In genomic region chr10:75429004-75429380, GRCm38 (mm10) we compare ENCODE assay signal across 14 mouse cellular contexts. TPM values are rescaled to one million over a fixed set of nuclear protein-coding genes. Genes with fewer than 3 reads are reported as not detected.
A peak's percentile ranks its signal among the peaks of the same experiment; 100 is the strongest.
DNase-seq lines count a peak whose midpoint lies in the region; ATAC-seq lines count a peak whose summit lies in the region.
"Had no signal": no experiment of that assay in that cellular context is flagged by ENCODE, and none has a peak within 500 bp of the region (broad histone marks: within the 10 kb centered on the region; RNA-seq: fewer than 3 reads in every experiment).

No protein-coding gene starts in this region.

- intact Hi-C loops in heart, postnatal 25 days (cut with DNase I): no loop called here

- peak; percentile 67 for DNase-seq in heart, adult 11 months
- DNase-seq in heart, postnatal 25 days (ENCODE audit: low spot score): no peak
- peak; percentile 80 for DNase-seq in kidney, adult 11 months
- peak; percentile 76 to 87 for DNase-seq in kidney, postnatal 25 days
- DNase-seq in forebrain, embryonic 14.5 days (ENCODE audit: low spot score): no peak
- DNase-seq in layer of hippocampus, adult 11-12 months (ENCODE audit: low spot score): no peak
- DNase-seq: adrenal gland, postnatal 10 days; gastrocnemius, postnatal 25 days; thymus, postnatal 4 days had no signal

- no peak overlapping the region for H3K4me3 ChIP-seq in stomach, embryonic 14.5 days (ENCODE audit: low read depth, low read length)
- no peak overlapping the region for H3K4me3 ChIP-seq in forebrain, embryonic 14.5 days (ENCODE audit: low read depth, low read length)
- H3K4me3 ChIP-seq: forebrain, embryonic 13.5 days; hindbrain, embryonic 13.5 days; megakaryocyte, embryonic 14.5 days had no signal

- H3K27ac ChIP-seq in stomach, embryonic 14.5 days (ENCODE audit: low read length): peak overlapping the region; percentile 55; the same call in 1 of the 2 replicates
- no peak overlapping the region for H3K27ac ChIP-seq in forebrain, embryonic 14.5 days (ENCODE audit: low read depth, low read length)
- H3K27ac ChIP-seq: forebrain, embryonic 13.5 days; hindbrain, embryonic 13.5 days had no signal

- 65% methylated on average over 6 of the region's 6 CpGs for WGBS in stomach, embryonic 14.5 days
- 91% methylated on average over 6 of the region's 6 CpGs for WGBS in forebrain, embryonic 14.5 days

- H3K27me3 ChIP-seq in stomach, embryonic 14.5 days (ENCODE audit: control insufficient read depth, insufficient read depth, low read length): no peaks in the 10 kb centered on the region
- no peaks in the 10 kb centered on the region for H3K27me3 ChIP-seq in forebrain, embryonic 14.5 days (replicated peaks; ENCODE audit: control insufficient read depth, insufficient read depth, low read length)
- H3K27me3 ChIP-seq: forebrain, embryonic 13.5 days; hindbrain, embryonic 13.5 days had no signal

- no peaks in the 10 kb centered on the region for H3K4me1 ChIP-seq in stomach, embryonic 14.5 days (ENCODE audit: control insufficient read depth, insufficient read depth, low read length)
- no peaks in the 10 kb centered on the region for H3K4me1 ChIP-seq in forebrain, embryonic 14.5 days (ENCODE audit: control insufficient read depth, insufficient read depth, low read length)
- H3K4me1 ChIP-seq: forebrain, embryonic 13.5 days; hindbrain, embryonic 13.5 days had no signal

- no peak overlapping the region for H3K9ac ChIP-seq in stomach, embryonic 14.5 days (replicated peaks; ENCODE audit: low read depth, low read length)
- no peak overlapping the region for H3K9ac ChIP-seq in forebrain, embryonic 14.5 days (ENCODE audit: low read length)
- H3K9ac ChIP-seq: forebrain, embryonic 13.5 days; hindbrain, embryonic 13.5 days had no signal

- no peaks in the 10 kb centered on the region for H3K36me3 ChIP-seq in stomach, embryonic 14.5 days (ENCODE audit: control insufficient read depth, insufficient read depth, low read length)
- H3K36me3 ChIP-seq in forebrain, embryonic 14.5 days (ENCODE audit: control insufficient read depth, insufficient read depth, low read length): no peaks in the 10 kb centered on the region
- H3K36me3 ChIP-seq: hindbrain, embryonic 13.5 days had no signal

- H3K9me3 ChIP-seq in stomach, embryonic 14.5 days (ENCODE audit: control insufficient read depth, low read depth, low read length): no peaks in the 10 kb centered on the region
- H3K9me3 ChIP-seq in forebrain, embryonic 14.5 days (replicated peaks; ENCODE audit: control insufficient read depth, low read length): no peaks in the 10 kb centered on the region
- H3K9me3 ChIP-seq: hindbrain, embryonic 13.5 days had no signal

- H3K4me2 ChIP-seq in stomach, embryonic 14.5 days (replicated peaks; ENCODE audit: low read depth, low read length): peak overlapping the region; percentile 22; the same call in 1 of the 2 replicates
- H3K4me2 ChIP-seq in forebrain, embryonic 14.5 days (ENCODE audit: low read length): no peak overlapping the region
- H3K4me2 ChIP-seq: forebrain, embryonic 13.5 days; hindbrain, embryonic 13.5 days had no signal

- peak; percentile 97 for ATAC-seq in stomach, embryonic 14.5 days (ENCODE audit: insufficient number of reproducible peaks, insufficient read depth, low FRiP score, low read depth)
- no peak for ATAC-seq in forebrain, embryonic 14.5 days
- no peak for ATAC-seq in activated CD4-positive, CD25-positive, alpha-beta regulatory T cell, adult 4 months
- ATAC-seq: forebrain, embryonic 13.5 days had no signal

RNA-seq across cellular contexts. Expression of gene Upb1, which starts 28.1 kb away (rescaled TPM):
- under 1 TPM; 0.22 to 0.70 TPM for total RNA-seq in heart, postnatal 25 days (2021)
- 0.95 and 2.5 TPM in 2 replicates for polyA plus RNA-seq in stomach, embryonic 14.5 days (2014; fragmentation: Nextera tagmentation; extraction: Ambion mirVana)
- polyA plus RNA-seq in forebrain, embryonic 14.5 days (2014; fragmentation: Nextera tagmentation; extraction: Ambion mirVana): 0.11 and 0.14 TPM in 2 replicates
- 1 to 10 TPM in 1 of 2 experiments, not detected in 1; 1.0 TPM for polyA plus RNA-seq in activated CD4-positive, CD25-positive, alpha-beta regulatory T cell, adult 4 months (2017; shearing (Covaris generic))
- total RNA-seq: gastrocnemius, postnatal 25 days had no signal
- polyA plus RNA-seq: forebrain, embryonic 13.5 days had no signal

Comparison
In these comparisons a context has a peak if more than half of its experiments do, and no peak if none do; other contexts are left out.
1. DNase-seq: peak in heart, adult 11 months (single experiment), kidney, adult 11 months (single experiment) and kidney, postnatal 25 days (2 of 2); none in heart, postnatal 25 days (single experiment), forebrain, embryonic 14.5 days (single experiment) and layer of hippocampus, adult 11-12 months (single experiment).